Mouse (Mus musculus): ENCODE measurements around the gene Slc9a3r2. TPM values are rescaled to one million over a fixed set of nuclear protein-coding genes. Genes with fewer than 3 reads are reported as not detected.

Gene Slc9a3r2
- polyA plus RNA-seq, 1 experiment from 2014 or later: 51.7 TPM

DNA sequence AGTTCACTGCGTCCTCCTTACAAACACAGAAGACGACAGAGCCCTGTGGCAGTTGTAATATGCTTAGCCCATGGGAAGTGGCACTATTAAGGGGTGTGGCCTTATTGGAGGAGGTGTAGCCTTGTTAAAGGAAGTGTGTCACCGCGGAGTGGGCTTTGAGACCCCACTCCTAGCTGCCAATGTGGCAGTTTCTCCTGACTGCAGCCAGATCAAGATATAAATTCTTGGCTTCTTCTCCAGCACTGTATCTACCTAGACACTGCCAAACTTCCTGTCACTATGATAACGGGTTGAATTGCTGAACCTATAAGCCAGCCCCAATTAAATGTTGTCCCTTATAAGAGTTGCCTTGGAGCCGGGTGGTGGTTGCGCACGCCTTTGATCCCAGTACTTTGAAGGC, 24.7 kb downstream of the Slc9a3r2 start:
- WGBS: 95% methylated on average over 8 of the region's 8 CpGs
- no peaks in the 10 kb centered on the region for H3K9me3 ChIP-seq (ENCODE audit: control insufficient read depth, low read length)
- no peak overlapping the region for H3K4me3 ChIP-seq (ENCODE audit: low read depth, low read length)
- DNase-seq (ENCODE audit: low spot score) (no peak), ATAC-seq (replicated peaks; ENCODE audit: low FRiP score, low TSS enrichment, low read depth) (no peak)
- H3K36me3 ChIP-seq (ENCODE audit: control insufficient read depth, insufficient read depth, low read length): peaks cover 97% of the 10 kb centered on the region
- no peak overlapping the region for H3K9ac ChIP-seq (ENCODE audit: low read length)
- no peak overlapping the region for H3K4me2 ChIP-seq (ENCODE audit: low read length)
- no peak overlapping the region for H3K27ac ChIP-seq (ENCODE audit: low read depth)
- H3K4me1 ChIP-seq (replicated peaks; ENCODE audit: control insufficient read depth, insufficient read depth, low read length): no peaks in the 10 kb centered on the region
- no peaks in the 10 kb centered on the region for H3K27me3 ChIP-seq (replicated peaks; ENCODE audit: control insufficient read depth, insufficient read depth, low read length)

DNA sequence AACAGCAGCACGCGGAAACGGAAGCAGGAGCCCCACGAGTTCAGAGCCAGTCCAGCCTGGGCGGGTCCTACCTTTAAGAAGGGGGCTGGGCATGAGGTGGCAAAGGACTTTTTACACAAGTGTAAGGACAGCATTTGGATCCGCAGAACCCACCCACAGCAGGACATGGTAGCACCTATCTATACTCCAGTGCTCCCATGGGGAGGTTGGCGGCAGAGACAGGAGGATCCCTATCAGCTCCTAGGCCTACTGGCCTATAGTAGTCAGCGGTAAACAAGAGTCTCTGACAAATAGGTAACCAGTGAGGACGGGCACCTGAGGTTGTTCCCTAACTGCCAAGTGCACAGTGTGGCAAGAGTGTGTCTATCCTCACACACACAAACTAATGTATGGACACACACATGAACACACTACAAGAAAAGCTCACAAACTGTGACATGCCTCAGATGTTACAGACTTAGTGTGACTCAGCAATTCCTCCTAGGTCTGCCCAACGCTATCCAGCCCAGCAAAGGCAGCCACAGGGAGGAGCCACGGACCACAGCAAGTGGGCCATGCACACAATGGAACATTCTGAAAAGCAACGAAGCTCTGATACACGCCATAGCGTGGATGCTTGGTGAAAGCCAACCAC, 32.4 kb downstream of the Slc9a3r2 start:
- Histone ChIP-seq H3K4me1 (replicated peaks; ENCODE audit: control insufficient read depth, insufficient read depth, low read length) (no peaks in the 10 kb centered on the region), H3K27ac (ENCODE audit: low read depth) (no peak overlapping the region), H3K9me3 (ENCODE audit: control insufficient read depth, low read length) (no peaks in the 10 kb centered on the region), H3K27me3 (replicated peaks; ENCODE audit: control insufficient read depth, insufficient read depth, low read length) (no peaks in the 10 kb centered on the region), H3K4me3 (ENCODE audit: low read depth, low read length) (no peak overlapping the region), H3K4me2 (ENCODE audit: low read length) (no peak overlapping the region), H3K36me3 (ENCODE audit: control insufficient read depth, insufficient read depth, low read length) (peaks cover 93% of the 10 kb centered on the region), H3K9ac (ENCODE audit: low read length) (no peak overlapping the region)
- 86% methylated on average over 14 of the region's 14 CpGs for WGBS
- ATAC-seq (replicated peaks; ENCODE audit: low FRiP score, low TSS enrichment, low read depth) (no peak), DNase-seq (ENCODE audit: low spot score) (no peak)

DNA sequence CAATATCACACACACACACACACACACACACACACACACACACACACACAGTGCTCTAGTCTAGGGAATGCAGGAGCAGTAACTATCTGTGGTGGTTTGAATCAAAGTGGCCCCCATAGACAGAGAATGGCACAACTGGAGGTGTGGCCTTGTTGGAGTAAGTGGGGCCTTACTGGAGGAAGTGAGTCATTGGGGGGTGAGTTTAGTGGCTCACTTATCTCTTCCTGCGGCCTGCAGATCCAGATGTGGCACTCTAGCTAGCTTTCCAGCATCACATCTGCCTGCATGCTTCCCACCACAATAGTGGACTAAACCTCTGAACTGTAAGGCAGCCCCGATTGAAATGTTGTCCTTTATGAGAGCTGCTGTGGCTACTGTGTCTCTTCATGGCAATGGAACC, 39.4 kb downstream of the Slc9a3r2 start:
- H3K27ac ChIP-seq (ENCODE audit: low read depth): no peak overlapping the region
- H3K4me1 ChIP-seq (replicated peaks; ENCODE audit: control insufficient read depth, insufficient read depth, low read length): no peaks in the 10 kb centered on the region
- H3K4me2 ChIP-seq (ENCODE audit: low read length): no peak overlapping the region
- no peaks in the 10 kb centered on the region for H3K27me3 ChIP-seq (replicated peaks; ENCODE audit: control insufficient read depth, insufficient read depth, low read length)
- H3K36me3 ChIP-seq (ENCODE audit: control insufficient read depth, insufficient read depth, low read length): peaks cover 63% of the 10 kb centered on the region
- DNase-seq (ENCODE audit: low spot score) (no peak), ATAC-seq (replicated peaks; ENCODE audit: low FRiP score, low TSS enrichment, low read depth) (no peak)
- 85% methylated on average over 2 of the region's 2 CpGs for WGBS
- H3K9ac ChIP-seq (ENCODE audit: low read length): no peak overlapping the region
- no peaks in the 10 kb centered on the region for H3K9me3 ChIP-seq (ENCODE audit: control insufficient read depth, low read length)
- H3K4me3 ChIP-seq (ENCODE audit: low read depth, low read length): no peak overlapping the region

- H3K4me1 ChIP-seq (replicated peaks; ENCODE audit: control insufficient read depth, insufficient read depth, low read length): no peaks in the 10 kb centered on the region
- DNase-seq (ENCODE audit: low spot score): no peak
- H3K4me2 ChIP-seq (ENCODE audit: low read length): no peak overlapping the region
- no peak for ATAC-seq (replicated peaks; ENCODE audit: low FRiP score, low TSS enrichment, low read depth)
- no peak overlapping the region for H3K4me3 ChIP-seq (ENCODE audit: low read depth, low read length)
- H3K27ac ChIP-seq (ENCODE audit: low read depth): no peak overlapping the region
- no peaks in the 10 kb centered on the region for H3K27me3 ChIP-seq (replicated peaks; ENCODE audit: control insufficient read depth, insufficient read depth, low read length)
- H3K9me3 ChIP-seq (ENCODE audit: control insufficient read depth, low read length): no peaks in the 10 kb centered on the region
- H3K9ac ChIP-seq (ENCODE audit: low read length): no peak overlapping the region
- 93% methylated on average over 8 of the region's 8 CpGs for WGBS
- H3K36me3 ChIP-seq (ENCODE audit: control insufficient read depth, insufficient read depth, low read length): peaks cover 62% of the 10 kb centered on the region
Measured at GRCm38 (mm10) chr17:24608874-24609273, 41.3 kb downstream of the Slc9a3r2 start.

- Histone ChIP-seq H3K27me3 (replicated peaks; ENCODE audit: control insufficient read depth, insufficient read depth, low read length) (no peaks in the 10 kb centered on the region), H3K9me3 (ENCODE audit: control insufficient read depth, low read length) (no peaks in the 10 kb centered on the region), H3K4me2 (ENCODE audit: low read length) (no peak overlapping the region), H3K4me1 (replicated peaks; ENCODE audit: control insufficient read depth, insufficient read depth, low read length) (no peaks in the 10 kb centered on the region), H3K4me3 (ENCODE audit: low read depth, low read length) (no peak overlapping the region), H3K36me3 (ENCODE audit: control insufficient read depth, insufficient read depth, low read length) (peaks cover 61% of the 10 kb centered on the region), H3K27ac (ENCODE audit: low read depth) (no peak overlapping the region), H3K9ac (ENCODE audit: low read length) (no peak overlapping the region)
- ATAC-seq (replicated peaks; ENCODE audit: low FRiP score, low TSS enrichment, low read depth): no peak
- 95% methylated on average over 4 of the region's 4 CpGs for whole genome bisulfite sequencing
- no peak for DNase-seq (ENCODE audit: low spot score)
Measured at GRCm38 (mm10) chr17:24608370-24608769, 41.8 kb downstream of the Slc9a3r2 start.

DNA sequence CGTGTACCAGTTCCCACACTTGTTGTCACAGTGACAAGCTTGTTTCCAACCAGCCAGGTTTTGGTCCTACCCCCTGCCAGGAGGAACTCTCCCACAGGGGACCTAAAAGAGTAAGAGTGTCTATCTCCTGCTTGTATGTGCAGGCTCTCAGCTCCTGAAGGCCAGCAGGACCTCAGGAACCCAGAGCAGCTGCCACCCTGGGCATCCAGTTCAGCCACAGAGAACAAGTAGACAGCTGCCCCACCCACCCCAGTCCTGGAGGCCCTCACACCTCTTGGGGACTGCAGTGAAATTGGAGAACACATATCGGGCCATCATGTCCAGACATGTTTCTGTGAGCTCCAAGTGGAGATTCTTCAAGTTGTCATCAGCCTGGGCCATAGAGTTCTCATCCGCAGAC, 45.6 kb downstream of the Slc9a3r2 start:
- Histone ChIP-seq H3K4me2 (ENCODE audit: low read length) (no peak overlapping the region), H3K9ac (ENCODE audit: low read length) (no peak overlapping the region), H3K4me3 (ENCODE audit: low read depth, low read length) (no peak overlapping the region), H3K36me3 (ENCODE audit: control insufficient read depth, insufficient read depth, low read length) (peaks cover 85% of the 10 kb centered on the region), H3K27ac (ENCODE audit: low read depth) (no peak overlapping the region), H3K27me3 (replicated peaks; ENCODE audit: control insufficient read depth, insufficient read depth, low read length) (no peaks in the 10 kb centered on the region), H3K4me1 (replicated peaks; ENCODE audit: control insufficient read depth, insufficient read depth, low read length) (no peaks in the 10 kb centered on the region), H3K9me3 (ENCODE audit: control insufficient read depth, low read length) (no peaks in the 10 kb centered on the region)
- no peak for DNase-seq (ENCODE audit: low spot score)
- 94% methylated on average over 3 of the region's 3 CpGs for WGBS
- no peak for ATAC-seq (replicated peaks; ENCODE audit: low FRiP score, low TSS enrichment, low read depth)

DNA sequence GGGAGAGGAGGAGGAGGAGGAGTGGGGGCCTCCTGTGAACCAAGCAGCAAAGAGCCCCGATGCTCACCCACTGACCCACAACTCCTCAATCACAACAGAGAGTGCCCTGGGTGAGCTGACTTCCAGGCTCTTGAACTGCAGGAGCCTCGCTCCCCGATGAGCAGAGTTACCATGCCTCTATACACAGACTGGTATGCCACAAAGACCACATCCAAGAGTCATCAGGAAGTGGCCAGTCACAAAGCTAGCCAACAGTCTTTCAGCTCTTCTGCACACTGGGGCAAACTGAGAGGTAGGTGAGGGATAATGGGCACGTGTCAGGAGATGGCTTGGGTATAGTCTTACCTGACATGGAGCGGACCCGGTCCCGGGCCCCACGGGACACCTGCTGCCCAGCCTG, 46.2 kb downstream of the Slc9a3r2 start:
- DNase-seq (ENCODE audit: low spot score) (no peak), ATAC-seq (replicated peaks; ENCODE audit: low FRiP score, low TSS enrichment, low read depth) (no peak)
- no peak overlapping the region for H3K9ac ChIP-seq (ENCODE audit: low read length)
- no peak overlapping the region for H3K27ac ChIP-seq (ENCODE audit: low read depth)
- H3K4me1 ChIP-seq (replicated peaks; ENCODE audit: control insufficient read depth, insufficient read depth, low read length): no peaks in the 10 kb centered on the region
- H3K4me2 ChIP-seq (ENCODE audit: low read length): no peak overlapping the region
- no peaks in the 10 kb centered on the region for H3K9me3 ChIP-seq (ENCODE audit: control insufficient read depth, low read length)
- WGBS: 94% methylated on average over 8 of the region's 8 CpGs
- peaks cover 89% of the 10 kb centered on the region for H3K36me3 ChIP-seq (ENCODE audit: control insufficient read depth, insufficient read depth, low read length)
- H3K27me3 ChIP-seq (replicated peaks; ENCODE audit: control insufficient read depth, insufficient read depth, low read length): no peaks in the 10 kb centered on the region
- no peak overlapping the region for H3K4me3 ChIP-seq (ENCODE audit: low read depth, low read length)

- 90% methylated on average over 4 of the region's 4 CpGs for WGBS
Measured at GRCm38 (mm10) chr17:24600502-24600901, 49.6 kb downstream of the Slc9a3r2 start.

DNA sequence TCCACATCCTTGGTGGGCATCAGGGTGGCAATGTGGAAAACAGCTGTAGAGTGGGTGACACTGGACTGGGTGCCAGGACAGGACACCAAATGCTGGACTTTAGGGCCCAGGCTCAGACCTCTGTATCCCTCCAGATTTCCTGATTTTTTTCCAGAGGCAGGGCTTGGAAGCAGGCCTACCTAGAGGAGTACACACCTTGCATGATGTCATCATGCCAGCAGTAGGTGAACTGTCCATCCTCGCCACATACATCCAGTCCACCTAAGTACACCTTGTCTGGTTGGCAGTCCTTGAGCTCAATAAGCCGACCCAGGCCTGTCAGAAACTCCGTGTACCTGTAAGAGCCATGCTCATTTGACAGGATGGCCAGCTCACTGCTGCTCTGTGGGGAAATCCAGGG, 52.1 kb downstream of the Slc9a3r2 start:
- Histone ChIP-seq H3K27me3 (replicated peaks; ENCODE audit: control insufficient read depth, insufficient read depth, low read length) (no peaks in the 10 kb centered on the region), H3K9ac (ENCODE audit: low read length) (no peak overlapping the region), H3K4me3 (ENCODE audit: low read depth, low read length) (no peak overlapping the region), H3K4me2 (ENCODE audit: low read length) (no peak overlapping the region), H3K9me3 (ENCODE audit: control insufficient read depth, low read length) (no peaks in the 10 kb centered on the region), H3K36me3 (ENCODE audit: control insufficient read depth, insufficient read depth, low read length) (peaks cover 98% of the 10 kb centered on the region), H3K4me1 (replicated peaks; ENCODE audit: control insufficient read depth, insufficient read depth, low read length) (no peaks in the 10 kb centered on the region), H3K27ac (ENCODE audit: low read depth) (no peak overlapping the region)
- WGBS: 90% methylated on average over 3 of the region's 3 CpGs
- ATAC-seq (replicated peaks; ENCODE audit: low FRiP score, low TSS enrichment, low read depth) (no peak), DNase-seq (ENCODE audit: low spot score) (no peak)

More at GRCm38 (mm10) chr17:24600502-24600901, 49.6 kb downstream of the Slc9a3r2 start:
- Histone ChIP-seq H3K27ac (ENCODE audit: low read depth) (no peak overlapping the region), H3K4me2 (ENCODE audit: low read length) (no peak overlapping the region), H3K36me3 (ENCODE audit: control insufficient read depth, insufficient read depth, low read length) (peaks cover 95% of the 10 kb centered on the region), H3K9me3 (ENCODE audit: control insufficient read depth, low read length) (no peaks in the 10 kb centered on the region), H3K9ac (ENCODE audit: low read length) (no peak overlapping the region), H3K4me1 (replicated peaks; ENCODE audit: control insufficient read depth, insufficient read depth, low read length) (no peaks in the 10 kb centered on the region), H3K27me3 (replicated peaks; ENCODE audit: control insufficient read depth, insufficient read depth, low read length) (no peaks in the 10 kb centered on the region), H3K4me3 (ENCODE audit: low read depth, low read length) (no peak overlapping the region)
- DNase-seq (ENCODE audit: low spot score) (no peak), ATAC-seq (replicated peaks; ENCODE audit: low FRiP score, low TSS enrichment, low read depth) (no peak)
